Mouse (Mus musculus) cerebellum, postnatal 4 days (tissue): Measurements from ENCODE around the gene Gm49380.

ENCODE experiments used
- DNase-seq, 2 experiments: peaks; one replicate each; pipeline ENCODE4 v3.0.0; 2022; ENCODE audit warnings: low spot score in 2 of 2, mixed read lengths in 1 of 2

Gene Gm49380

GRCm38 (mm10) chr9:44022100-44022847 is 91.0 kb downstream of the Gm49380 start:
- DNase-seq = no peak

GRCm38 (mm10) chr9:44020001-44020400 is 93.3 kb downstream of the Gm49380 start:
- no peak for DNase-seq

- DNase-seq = no peak
Observed at GRCm38 (mm10) chr9:44017846-44018245, 95.5 kb downstream of the Gm49380 start.
